Mouse (Mus musculus) C2C12 (cell line): ENCODE data around the gene Usp9x.

Source experiments
- CTCF ChIP-seq: IDR thresholded peaks from one replicate; pipeline ENCODE4 v1.5.1; 2011; ENCODE audit not compliant: control insufficient read depth, insufficient read depth, insufficient read length
- USF1 ChIP-seq: IDR thresholded peaks from one replicate; pipeline ENCODE4 v1.6.1; 2011; ENCODE audit warnings: low read depth, mild to moderate bottlenecking, control low read depth, moderate library complexity

DNA sequence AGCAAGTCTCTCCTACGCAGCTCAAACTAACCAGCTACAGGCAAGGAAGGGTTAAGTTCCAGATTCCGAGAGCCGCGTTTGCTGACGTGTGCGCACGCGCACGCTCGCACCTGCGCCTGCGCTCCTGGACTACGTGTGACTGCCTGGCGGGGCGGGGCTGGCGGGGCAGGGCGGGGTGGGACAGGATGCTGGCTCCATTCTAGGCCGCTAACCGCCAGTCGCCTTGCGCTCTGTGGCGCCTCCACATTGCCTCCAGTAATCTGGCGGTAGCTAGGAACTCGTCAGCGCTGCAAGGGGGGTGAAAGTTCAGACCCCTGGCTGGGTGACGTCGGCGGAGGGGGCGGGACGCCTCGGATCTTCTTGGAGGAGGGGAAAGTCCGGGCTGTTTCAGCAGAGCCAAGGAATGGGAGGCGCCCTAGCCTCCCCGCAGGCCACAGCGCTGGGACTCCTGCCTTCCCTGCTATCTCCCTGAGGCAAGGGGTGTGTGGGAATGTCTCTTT is 29.6 kb upstream of the Usp9x start:
- no peak for TF ChIP-seq USF1
- no peak for TF ChIP-seq CTCF
